Mouse (Mus musculus): ENCODE results near the gene Zscan10. TPM values are rescaled to one million over a fixed set of nuclear protein-coding genes. Genes with fewer than 3 reads are reported as not detected.
A peak's percentile ranks its signal among the peaks of the same experiment; 100 is the strongest.

Gene Zscan10
- polyA plus RNA-seq, 1 experiment from 2014 or later, result not detected

GRCm38 (mm10) chr17:23645894-23646293 is 45.2 kb downstream of the Zscan10 start:
- 40% methylated on average over 10 of the region's 10 CpGs for WGBS
- no peak overlapping the region for H3K4me2 ChIP-seq (replicated peaks; ENCODE audit: low read depth, low read length)
- H3K36me3 ChIP-seq (ENCODE audit: control insufficient read depth, insufficient read depth, low read length), result no peaks in the 10 kb centered on the region
- no peak overlapping the region for H3K4me3 ChIP-seq (ENCODE audit: low read depth, low read length)
- no peaks in the 10 kb centered on the region for H3K4me1 ChIP-seq (ENCODE audit: control insufficient read depth, insufficient read depth, low read length)
- no peaks in the 10 kb centered on the region for H3K27me3 ChIP-seq (ENCODE audit: control insufficient read depth, insufficient read depth, low read length)
- no peak for ATAC-seq (ENCODE audit: insufficient number of reproducible peaks, insufficient read depth, low FRiP score, low read depth)
- H3K9ac ChIP-seq (replicated peaks; ENCODE audit: low read depth, low read length), result no peak overlapping the region
- no peak overlapping the region for H3K27ac ChIP-seq (ENCODE audit: low read length)
- H3K9me3 ChIP-seq (ENCODE audit: control insufficient read depth, low read depth, low read length), result no peaks in the 10 kb centered on the region

DNA sequence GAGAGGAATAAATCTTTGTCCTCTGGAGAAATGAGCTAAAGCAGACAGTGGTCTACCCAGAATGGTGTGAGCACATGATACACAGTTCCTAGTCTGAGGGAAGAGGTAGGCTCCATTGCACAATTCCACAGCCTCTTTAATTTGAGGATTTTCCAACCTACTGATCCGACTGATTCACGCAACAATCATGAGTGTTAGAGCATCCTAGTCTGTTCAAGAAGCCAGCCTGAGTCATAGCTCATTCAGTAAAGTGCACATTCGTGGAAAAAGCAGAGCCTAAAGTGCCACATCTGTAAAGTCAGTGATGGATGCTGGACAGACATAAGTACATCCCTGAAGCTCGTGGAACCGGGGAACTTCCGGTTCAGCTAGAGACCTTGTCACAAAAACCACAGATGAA is 50.7 kb downstream of the Zscan10 start:
- Histone ChIP-seq H3K27ac (ENCODE audit: low read length) (no peak overlapping the region), H3K4me2 (replicated peaks; ENCODE audit: low read depth, low read length) (no peak overlapping the region), H3K36me3 (ENCODE audit: control insufficient read depth, insufficient read depth, low read length) (no peaks in the 10 kb centered on the region), H3K4me1 (ENCODE audit: control insufficient read depth, insufficient read depth, low read length) (no peaks in the 10 kb centered on the region), H3K4me3 (ENCODE audit: low read depth, low read length) (no peak overlapping the region), H3K27me3 (ENCODE audit: control insufficient read depth, insufficient read depth, low read length) (no peaks in the 10 kb centered on the region), H3K9ac (replicated peaks; ENCODE audit: low read depth, low read length) (no peak overlapping the region), H3K9me3 (ENCODE audit: control insufficient read depth, low read depth, low read length) (no peaks in the 10 kb centered on the region)
- WGBS, result 72% methylated on average over 6 of the region's 6 CpGs
- ATAC-seq (ENCODE audit: insufficient number of reproducible peaks, insufficient read depth, low FRiP score, low read depth), result no peak

GRCm38 (mm10) chr17:23653324-23653723 is 52.7 kb downstream of the Zscan10 start:
- no peak for ATAC-seq (ENCODE audit: insufficient number of reproducible peaks, insufficient read depth, low FRiP score, low read depth)

DNA sequence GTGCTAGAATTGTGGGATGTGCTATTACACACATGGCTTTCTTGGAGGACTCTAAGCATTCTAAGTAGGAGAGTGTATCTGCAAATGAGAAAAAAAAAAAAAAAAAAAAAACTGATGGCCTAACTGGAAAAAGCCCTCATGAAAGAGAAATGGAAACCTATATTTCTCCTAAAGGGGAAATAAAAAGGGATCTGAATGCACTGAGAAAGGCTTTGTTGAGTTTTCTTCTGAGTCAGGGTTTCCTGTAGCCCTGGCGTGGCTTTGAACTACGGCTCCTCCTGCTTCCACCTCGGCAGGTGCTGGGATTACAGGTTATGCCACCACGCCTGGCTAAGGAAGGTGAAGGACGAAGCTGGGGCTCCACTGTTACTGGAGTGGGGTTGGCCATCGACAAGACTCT is 53.3 kb downstream of the Zscan10 start:
- no peak overlapping the region for H3K4me3 ChIP-seq (ENCODE audit: low read depth, low read length)
- no peak for ATAC-seq (ENCODE audit: insufficient number of reproducible peaks, insufficient read depth, low FRiP score, low read depth)
- H3K27ac ChIP-seq (ENCODE audit: low read length), result no peak overlapping the region
- no peak overlapping the region for H3K9ac ChIP-seq (replicated peaks; ENCODE audit: low read depth, low read length)
- H3K4me2 ChIP-seq (replicated peaks; ENCODE audit: low read depth, low read length), result no peak overlapping the region
- H3K27me3 ChIP-seq (ENCODE audit: control insufficient read depth, insufficient read depth, low read length), result no peaks in the 10 kb centered on the region
- WGBS, result 48% methylated on average over 6 of the region's 6 CpGs
- no peaks in the 10 kb centered on the region for H3K36me3 ChIP-seq (ENCODE audit: control insufficient read depth, insufficient read depth, low read length)
- no peaks in the 10 kb centered on the region for H3K9me3 ChIP-seq (ENCODE audit: control insufficient read depth, low read depth, low read length)
- no peaks in the 10 kb centered on the region for H3K4me1 ChIP-seq (ENCODE audit: control insufficient read depth, insufficient read depth, low read length)

More at GRCm38 (mm10) chr17:23653324-23653723, 52.7 kb downstream of the Zscan10 start:
- Histone ChIP-seq H3K36me3 (ENCODE audit: control insufficient read depth, insufficient read depth, low read length) (no peaks in the 10 kb centered on the region), H3K9ac (replicated peaks; ENCODE audit: low read depth, low read length) (no peak overlapping the region), H3K9me3 (ENCODE audit: control insufficient read depth, low read depth, low read length) (no peaks in the 10 kb centered on the region), H3K4me2 (replicated peaks; ENCODE audit: low read depth, low read length) (no peak overlapping the region), H3K4me3 (ENCODE audit: low read depth, low read length) (no peak overlapping the region), H3K27ac (ENCODE audit: low read length) (no peak overlapping the region), H3K4me1 (ENCODE audit: control insufficient read depth, insufficient read depth, low read length) (no peaks in the 10 kb centered on the region), H3K27me3 (ENCODE audit: control insufficient read depth, insufficient read depth, low read length) (no peaks in the 10 kb centered on the region)
- WGBS, result 85% methylated on average over 1 of the region's 2 CpGs

- Histone ChIP-seq H3K4me1 (ENCODE audit: control insufficient read depth, insufficient read depth, low read length) (no peaks in the 10 kb centered on the region), H3K4me3 (ENCODE audit: low read depth, low read length) (no peak overlapping the region), H3K27me3 (ENCODE audit: control insufficient read depth, insufficient read depth, low read length) (0 out of 2 replicates have a peak, but pooled peaks cover under 1% of the 10 kb centered on the region), H3K4me2 (replicated peaks; ENCODE audit: low read depth, low read length) (no peak overlapping the region), H3K36me3 (ENCODE audit: control insufficient read depth, insufficient read depth, low read length) (no peaks in the 10 kb centered on the region), H3K27ac (ENCODE audit: low read length) (no peak overlapping the region), H3K9ac (replicated peaks; ENCODE audit: low read depth, low read length) (no peak overlapping the region), H3K9me3 (ENCODE audit: control insufficient read depth, low read depth, low read length) (no peaks in the 10 kb centered on the region)
- 59% methylated on average over 2 of the region's 2 CpGs for WGBS
- no peak for ATAC-seq (ENCODE audit: insufficient number of reproducible peaks, insufficient read depth, low FRiP score, low read depth)
Measured at GRCm38 (mm10) chr17:23654410-23654809, 53.8 kb downstream of the Zscan10 start.

GRCm38 (mm10) chr17:23658450-23658849 is 57.8 kb downstream of the Zscan10 start:
- WGBS, result 92% methylated on average over 3 of the region's 3 CpGs
- ATAC-seq (ENCODE audit: insufficient number of reproducible peaks, insufficient read depth, low FRiP score, low read depth), result no peak

GRCm38 (mm10) chr17:23660117-23660875 is 59.6 kb downstream of the Zscan10 start, which contains the start of gene Bicdl2:
Gene Bicdl2, plus strand, starts transcription at chr17:23660506.
- Histone ChIP-seq H3K4me2 (replicated peaks; ENCODE audit: low read depth, low read length) (peak within 1 kb of the TSS; percentile 52), H3K36me3 (ENCODE audit: control insufficient read depth, insufficient read depth, low read length) (no peaks in the 10 kb centered on the region), H3K27ac (ENCODE audit: low read length) (no peak within 1 kb of the TSS), H3K9me3 (ENCODE audit: control insufficient read depth, low read depth, low read length) (no peaks in the 10 kb centered on the region), H3K4me3 (ENCODE audit: low read depth, low read length) (peak within 1 kb of the TSS; percentile 26), H3K4me1 (ENCODE audit: control insufficient read depth, insufficient read depth, low read length) (no peaks in the 10 kb centered on the region), H3K27me3 (ENCODE audit: control insufficient read depth, insufficient read depth, low read length) (peaks cover 18% of the 10 kb centered on the region), H3K9ac (replicated peaks; ENCODE audit: low read depth, low read length) (0 out of 2 replicates have a peak within 1 kb of the TSS, but pooled peaks have one; percentile 3)
- 7% methylated on average over 27 of the region's 27 CpGs for WGBS
- ATAC-seq (ENCODE audit: insufficient number of reproducible peaks, insufficient read depth, low FRiP score, low read depth), result peak; percentile 47

More at GRCm38 (mm10) chr17:23658450-23658849, 57.8 kb downstream of the Zscan10 start:
- no peak overlapping the region for H3K4me3 ChIP-seq (ENCODE audit: low read depth, low read length)
- no peak overlapping the region for H3K9ac ChIP-seq (replicated peaks; ENCODE audit: low read depth, low read length)
- H3K36me3 ChIP-seq (ENCODE audit: control insufficient read depth, insufficient read depth, low read length), result no peaks in the 10 kb centered on the region
- no peaks in the 10 kb centered on the region for H3K9me3 ChIP-seq (ENCODE audit: control insufficient read depth, low read depth, low read length)
- H3K4me2 ChIP-seq (replicated peaks; ENCODE audit: low read depth, low read length), result no peak overlapping the region
- H3K4me1 ChIP-seq (ENCODE audit: control insufficient read depth, insufficient read depth, low read length), result no peaks in the 10 kb centered on the region
- peaks cover 18% of the 10 kb centered on the region for H3K27me3 ChIP-seq (ENCODE audit: control insufficient read depth, insufficient read depth, low read length)
- H3K27ac ChIP-seq (ENCODE audit: low read length), result no peak overlapping the region
